Mouse (Mus musculus): ENCODE measurements around the gene Omp. TPM values are rescaled to one million over a fixed set of nuclear protein-coding genes. Genes with fewer than 3 reads are reported as not detected.
"Not testable (repeated sequence)": the region's sequence is repeated elsewhere in the genome, so short reads cannot be mapped to it uniquely, and the experiment has no call there.

Omp gene
- polyA plus RNA-seq, 1 experiment from 2014 or later: 0.33 TPM

DNA sequence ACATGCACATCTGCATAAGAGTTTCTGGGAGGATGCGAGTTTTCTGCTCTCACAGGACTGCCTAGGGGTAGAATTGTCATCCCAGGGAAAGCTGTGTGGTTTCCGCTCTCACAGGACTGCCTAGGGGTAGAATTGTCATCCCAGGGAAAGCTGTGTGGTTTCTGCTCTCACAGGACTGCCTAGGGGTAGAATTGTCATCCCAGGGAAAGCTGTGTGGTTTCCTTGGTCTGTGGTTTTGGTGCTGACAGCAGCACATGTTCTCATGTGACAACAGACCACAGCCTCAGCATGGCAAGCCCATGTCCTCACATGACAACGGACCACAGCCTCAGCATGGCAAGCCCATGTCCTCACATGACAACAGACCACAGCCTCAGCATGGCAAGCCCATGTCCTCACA lies 42.0 kb upstream of the Omp start:
- not testable (repeated sequence) for H3K9me3 ChIP-seq (ENCODE audit: control insufficient read depth, low read depth, low read length); H3K9ac ChIP-seq (replicated peaks; ENCODE audit: low read depth, low read length); H3K4me1 ChIP-seq (ENCODE audit: control insufficient read depth, insufficient read depth, low read length); H3K4me2 ChIP-seq (replicated peaks; ENCODE audit: low read depth, low read length); H3K27me3 ChIP-seq (ENCODE audit: control insufficient read depth, insufficient read depth, low read length); H3K4me3 ChIP-seq (ENCODE audit: low read depth, low read length); H3K27ac ChIP-seq (ENCODE audit: low read length); ATAC-seq (ENCODE audit: insufficient number of reproducible peaks, insufficient read depth, low FRiP score, low read depth); H3K36me3 ChIP-seq (ENCODE audit: control insufficient read depth, insufficient read depth, low read length)
- 82% methylated on average over 3 of the region's 3 CpGs for WGBS

- Histone ChIP-seq H3K27me3 (ENCODE audit: control insufficient read depth, insufficient read depth, low read length) (no peaks in the 10 kb centered on the region), H3K27ac (ENCODE audit: low read length) (no peak overlapping the region), H3K4me1 (ENCODE audit: control insufficient read depth, insufficient read depth, low read length) (no peaks in the 10 kb centered on the region), H3K9me3 (ENCODE audit: control insufficient read depth, low read depth, low read length) (no peaks in the 10 kb centered on the region), H3K9ac (replicated peaks; ENCODE audit: low read depth, low read length) (no peak overlapping the region), H3K4me2 (replicated peaks; ENCODE audit: low read depth, low read length) (no peak overlapping the region), H3K4me3 (ENCODE audit: low read depth, low read length) (no peak overlapping the region), H3K36me3 (ENCODE audit: control insufficient read depth, insufficient read depth, low read length) (no peaks in the 10 kb centered on the region)
- 72% methylated on average over 8 of the region's 8 CpGs for WGBS
- ATAC-seq (ENCODE audit: insufficient number of reproducible peaks, insufficient read depth, low FRiP score, low read depth): no peak
Measured at GRCm38 (mm10) chr7:98186637-98187036, 41.3 kb upstream of the Omp start.

GRCm38 (mm10) chr7:98185326-98185725 lies 40.0 kb upstream of the Omp start:
- ATAC-seq (ENCODE audit: insufficient number of reproducible peaks, insufficient read depth, low FRiP score, low read depth): no peak
- H3K27ac ChIP-seq (ENCODE audit: low read length): no peak overlapping the region
- no peaks in the 10 kb centered on the region for H3K4me1 ChIP-seq (ENCODE audit: control insufficient read depth, insufficient read depth, low read length)
- no peaks in the 10 kb centered on the region for H3K9me3 ChIP-seq (ENCODE audit: control insufficient read depth, low read depth, low read length)
- WGBS: 83% methylated on average over 6 of the region's 6 CpGs
- H3K4me2 ChIP-seq (replicated peaks; ENCODE audit: low read depth, low read length): no peak overlapping the region
- H3K27me3 ChIP-seq (ENCODE audit: control insufficient read depth, insufficient read depth, low read length): no peaks in the 10 kb centered on the region
- no peak overlapping the region for H3K4me3 ChIP-seq (ENCODE audit: low read depth, low read length)
- no peaks in the 10 kb centered on the region for H3K36me3 ChIP-seq (ENCODE audit: control insufficient read depth, insufficient read depth, low read length)
- H3K9ac ChIP-seq (replicated peaks; ENCODE audit: low read depth, low read length): no peak overlapping the region

GRCm38 (mm10) chr7:98178560-98179231 lies 33.4 kb upstream of the Omp start:
- Histone ChIP-seq H3K27me3 (ENCODE audit: control insufficient read depth, insufficient read depth, low read length) (no peaks in the 10 kb centered on the region), H3K9me3 (ENCODE audit: control insufficient read depth, low read depth, low read length) (no peaks in the 10 kb centered on the region), H3K4me1 (ENCODE audit: control insufficient read depth, insufficient read depth, low read length) (no peaks in the 10 kb centered on the region), H3K27ac (ENCODE audit: low read length) (peak overlapping the region; percentile 71), H3K4me3 (ENCODE audit: low read depth, low read length) (peak overlapping the region; percentile 72), H3K36me3 (ENCODE audit: control insufficient read depth, insufficient read depth, low read length) (no peaks in the 10 kb centered on the region), H3K9ac (replicated peaks; ENCODE audit: low read depth, low read length) (peak overlapping the region; percentile 28; the same call in 1 of the 2 replicates), H3K4me2 (replicated peaks; ENCODE audit: low read depth, low read length) (peak overlapping the region; percentile 76)
- 74% methylated on average over 5 of the region's 5 CpGs for WGBS
- peak; percentile 20 for ATAC-seq (ENCODE audit: insufficient number of reproducible peaks, insufficient read depth, low FRiP score, low read depth)

DNA sequence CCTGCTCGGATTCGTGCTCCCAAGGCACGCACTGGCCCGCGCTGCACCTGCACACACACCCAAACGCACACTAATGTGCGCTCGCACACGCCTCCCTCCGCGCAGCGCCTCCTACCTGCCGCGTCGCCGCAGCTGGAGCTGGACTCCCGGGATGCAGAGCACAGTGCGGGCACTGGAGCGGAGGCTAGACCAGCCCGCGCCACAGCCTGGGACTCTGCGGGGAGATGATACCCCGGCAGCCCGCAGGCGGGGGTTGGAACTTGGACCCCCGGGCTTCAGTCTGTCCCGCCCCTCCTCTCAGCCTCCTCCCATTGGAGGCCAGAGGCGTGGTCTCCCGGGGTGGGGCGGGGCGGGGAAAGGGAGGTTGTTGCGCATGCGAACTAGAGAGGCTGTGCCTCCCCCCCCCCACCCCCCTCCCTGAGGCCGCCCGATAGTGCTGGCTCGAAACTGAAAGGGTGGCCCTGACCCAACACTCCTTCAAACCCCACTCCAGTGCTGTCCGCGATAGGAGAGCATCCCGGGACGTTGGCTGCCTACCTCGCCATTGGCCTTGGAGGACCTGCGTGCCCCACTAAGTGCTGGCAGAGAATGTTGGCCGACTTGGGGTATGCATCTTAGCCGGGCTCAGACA lies 32.7 kb upstream of the Omp start, which contains the start of gene Capn5:
Gene Capn5, minus strand, starts transcription at position 346 of the 631 bp plus-strand sequence.
- ATAC-seq (ENCODE audit: insufficient number of reproducible peaks, insufficient read depth, low FRiP score, low read depth): peak; percentile 83
- no peaks in the 10 kb centered on the region for H3K27me3 ChIP-seq (ENCODE audit: control insufficient read depth, insufficient read depth, low read length)
- 1% methylated on average over 35 of the region's 44 CpGs for WGBS
- H3K9me3 ChIP-seq (ENCODE audit: control insufficient read depth, low read depth, low read length): no peaks in the 10 kb centered on the region
- H3K9ac ChIP-seq (replicated peaks; ENCODE audit: low read depth, low read length): peak within 1 kb of the TSS; percentile 28
- peak within 1 kb of the TSS; percentile 72 for H3K4me3 ChIP-seq (ENCODE audit: low read depth, low read length)
- no peaks in the 10 kb centered on the region for H3K4me1 ChIP-seq (ENCODE audit: control insufficient read depth, insufficient read depth, low read length)
- H3K27ac ChIP-seq (ENCODE audit: low read length): peak within 1 kb of the TSS; percentile 71
- no peaks in the 10 kb centered on the region for H3K36me3 ChIP-seq (ENCODE audit: control insufficient read depth, insufficient read depth, low read length)
- H3K4me2 ChIP-seq (replicated peaks; ENCODE audit: low read depth, low read length): peak within 1 kb of the TSS; percentile 76

DNA sequence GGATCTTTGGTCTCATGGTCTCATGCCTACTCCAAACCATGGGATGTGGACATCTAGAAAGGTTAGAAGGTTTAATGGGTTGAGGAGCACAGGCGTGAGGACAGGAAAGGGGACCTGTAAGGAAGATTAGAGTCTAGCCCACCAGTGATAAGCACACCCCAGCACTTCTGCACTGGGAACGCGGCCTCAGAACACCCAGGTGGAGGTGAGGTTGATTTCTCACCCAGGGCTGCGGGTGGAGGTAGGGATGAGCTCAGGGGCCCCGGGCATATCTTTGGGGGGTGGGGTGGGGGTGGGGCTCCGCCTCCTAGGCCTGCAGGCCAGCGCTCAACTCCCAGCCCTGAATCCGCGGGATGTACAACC lies 32.2 kb upstream of the Omp start:
- H3K4me3 ChIP-seq (ENCODE audit: low read depth, low read length): peak overlapping the region; percentile 72
- no peak overlapping the region for H3K27ac ChIP-seq (ENCODE audit: low read length)
- no peak; the same call in 1 of the 2 replicates for ATAC-seq (ENCODE audit: insufficient number of reproducible peaks, insufficient read depth, low FRiP score, low read depth)
- WGBS: 5% methylated on average over 7 of the region's 9 CpGs
- H3K27me3 ChIP-seq (ENCODE audit: control insufficient read depth, insufficient read depth, low read length): no peaks in the 10 kb centered on the region
- 0 out of 2 replicates have a peak, but pooled peaks cover 4% of the 10 kb centered on the region for H3K4me1 ChIP-seq (ENCODE audit: control insufficient read depth, insufficient read depth, low read length)
- H3K4me2 ChIP-seq (replicated peaks; ENCODE audit: low read depth, low read length): peak overlapping the region; percentile 76
- H3K36me3 ChIP-seq (ENCODE audit: control insufficient read depth, insufficient read depth, low read length): no peaks in the 10 kb centered on the region
- no peaks in the 10 kb centered on the region for H3K9me3 ChIP-seq (ENCODE audit: control insufficient read depth, low read depth, low read length)
- peak overlapping the region; percentile 26; the same call in 1 of the 2 replicates for H3K9ac ChIP-seq (replicated peaks; ENCODE audit: low read depth, low read length)

- Histone ChIP-seq H3K4me2 (replicated peaks; ENCODE audit: low read depth, low read length) (peak overlapping the region; percentile 76), H3K9me3 (ENCODE audit: control insufficient read depth, low read depth, low read length) (no peaks in the 10 kb centered on the region), H3K9ac (replicated peaks; ENCODE audit: low read depth, low read length) (no peak overlapping the region), H3K4me1 (ENCODE audit: control insufficient read depth, insufficient read depth, low read length) (0 out of 2 replicates have a peak, but pooled peaks cover 4% of the 10 kb centered on the region), H3K36me3 (ENCODE audit: control insufficient read depth, insufficient read depth, low read length) (no peaks in the 10 kb centered on the region), H3K27ac (ENCODE audit: low read length) (no peak overlapping the region), H3K4me3 (ENCODE audit: low read depth, low read length) (peak overlapping the region; percentile 72; the same call in 1 of the 2 replicates), H3K27me3 (ENCODE audit: control insufficient read depth, insufficient read depth, low read length) (no peaks in the 10 kb centered on the region)
- 39% methylated on average over 2 of the region's 2 CpGs for WGBS
- ATAC-seq (ENCODE audit: insufficient number of reproducible peaks, insufficient read depth, low FRiP score, low read depth): no peak
Measured at GRCm38 (mm10) chr7:98177071-98177485, 31.8 kb upstream of the Omp start.

- WGBS: 72% methylated on average over 8 of the region's 8 CpGs
- Histone ChIP-seq H3K27ac (ENCODE audit: low read length) (no peak overlapping the region), H3K27me3 (ENCODE audit: control insufficient read depth, insufficient read depth, low read length) (no peaks in the 10 kb centered on the region), H3K36me3 (ENCODE audit: control insufficient read depth, insufficient read depth, low read length) (no peaks in the 10 kb centered on the region), H3K9ac (replicated peaks; ENCODE audit: low read depth, low read length) (no peak overlapping the region), H3K9me3 (ENCODE audit: control insufficient read depth, low read depth, low read length) (no peaks in the 10 kb centered on the region), H3K4me1 (ENCODE audit: control insufficient read depth, insufficient read depth, low read length) (peaks cover 8% of the 10 kb centered on the region; the same call in 1 of the 2 replicates), H3K4me2 (replicated peaks; ENCODE audit: low read depth, low read length) (peak overlapping the region; percentile 76; the same call in 1 of the 2 replicates), H3K4me3 (ENCODE audit: low read depth, low read length) (no peak overlapping the region)
- no peak for ATAC-seq (ENCODE audit: insufficient number of reproducible peaks, insufficient read depth, low FRiP score, low read depth)
Measured at GRCm38 (mm10) chr7:98176322-98177070, 31.2 kb upstream of the Omp start.

Data from stomach, embryonic 14.5 days (tissue).